Comparison of ENCODE assay signal across 8 mouse cellular contexts in the genomic region with DNA sequence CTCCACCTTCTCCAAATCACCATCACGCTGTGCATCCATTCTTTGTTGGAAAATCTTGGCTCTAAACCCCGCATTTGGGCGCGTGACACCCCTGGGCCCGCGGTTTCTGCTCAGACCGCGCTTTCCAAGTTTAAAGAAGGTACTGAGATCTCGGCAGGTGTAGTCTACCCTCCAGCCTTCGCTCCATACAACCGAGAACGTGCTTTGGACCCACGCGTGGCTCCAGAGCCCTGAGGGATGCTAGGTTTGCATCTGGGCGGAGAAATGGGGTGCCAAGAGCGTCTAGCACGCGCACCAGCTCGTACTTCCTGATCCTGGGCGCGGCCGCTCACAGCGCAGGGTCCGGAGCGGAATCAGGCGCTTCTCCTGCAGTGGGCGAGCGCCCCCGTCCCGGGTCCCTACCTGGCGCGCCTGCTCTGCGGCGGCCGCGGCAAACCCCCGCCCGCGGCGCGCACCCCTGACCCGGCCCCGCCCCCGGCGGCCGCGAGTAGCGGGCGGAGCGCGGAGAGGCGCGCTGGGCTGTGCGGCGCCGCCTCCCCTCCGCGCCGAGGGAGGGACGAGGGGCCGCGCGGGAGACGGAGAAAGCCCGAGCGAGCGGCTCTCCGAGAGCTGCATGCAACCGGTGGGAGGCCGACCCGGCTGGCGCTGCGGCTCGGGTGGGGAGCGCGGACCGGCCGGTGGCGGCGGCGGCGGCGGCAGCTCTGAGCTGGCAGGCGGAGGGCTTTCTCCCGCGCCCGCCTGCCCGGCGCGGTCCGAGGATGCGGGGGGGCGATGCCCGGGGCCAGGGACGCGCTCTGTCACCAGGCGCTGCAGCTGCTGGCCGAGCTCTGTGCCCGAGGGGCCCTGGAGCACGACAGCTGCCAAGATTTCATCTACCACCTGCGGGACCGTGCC. TPM values are rescaled to one million over a fixed set of nuclear protein-coding genes. Genes with fewer than 3 reads are reported as not detected.
DNase-seq lines count a peak whose midpoint lies in the region; ATAC-seq and TF ChIP-seq lines count a peak whose summit lies in the region.

A gene (plus strand): TSS at position 497 of the 894 bp plus-strand sequence.

- under 1% methylated on average over 83 of the region's 102 CpGs for WGBS in forebrain, embryonic 10.5 days
- WGBS in lung, embryonic 15.5 days = under 1% methylated on average over 90 of the region's 102 CpGs

- H3K4me3 ChIP-seq in E14TG2a.4 (replicated peaks; ENCODE audit: low read length) = peak within 1 kb of the TSS; percentile 95
- H3K4me3 ChIP-seq in forebrain, embryonic 10.5 days = peak within 1 kb of the TSS; percentile 76
- peak within 1 kb of the TSS; percentile 69 for H3K4me3 ChIP-seq in layer of hippocampus, adult 2 months
- H3K4me3 ChIP-seq in lung, embryonic 15.5 days = peak within 1 kb of the TSS; percentile 56

- DNase-seq in brain, embryonic 14.5 days (ENCODE audit: low read depth) = peak; percentile 66
- peak; percentile 48 for DNase-seq in forebrain, embryonic 10.5 days (ENCODE audit: extremely low spot score, low spot score)
- peak in 1 of 2 experiments; percentile 18 for DNase-seq in layer of hippocampus, adult 2 months (ENCODE audit: low spot score in 2 of 2)
- DNase-seq in retina, embryonic 14.5 days (ENCODE audit: low spot score) = peak; percentile 66
- no peak for DNase-seq in MN1 (ENCODE audit: low spot score)

- peaks cover 24% of the 10 kb centered on the region for H3K4me1 ChIP-seq in E14TG2a.4 (replicated peaks; ENCODE audit: low read depth, low read length)
- peaks cover 16% of the 10 kb centered on the region for H3K4me1 ChIP-seq in forebrain, embryonic 10.5 days
- H3K4me1 ChIP-seq in lung, embryonic 15.5 days = peaks cover 7% of the 10 kb centered on the region

- H3K27ac ChIP-seq in forebrain, embryonic 10.5 days = peak within 1 kb of the TSS; percentile 85
- H3K27ac ChIP-seq in layer of hippocampus, adult 2 months = 0 out of 2 replicates have a peak within 1 kb of the TSS, but pooled peaks have one; percentile 18
- no peak within 1 kb of the TSS for H3K27ac ChIP-seq in lung, embryonic 15.5 days

- no peaks in the 10 kb centered on the region for H3K9me3 ChIP-seq in E14TG2a.4 (ENCODE audit: low read length)
- H3K9me3 ChIP-seq in forebrain, embryonic 10.5 days = no peaks in the 10 kb centered on the region
- H3K9me3 ChIP-seq in lung, embryonic 15.5 days = no peaks in the 10 kb centered on the region

- no peak for TF ChIP-seq POLR2A in brain, embryonic 14.5 days (IDR thresholded peaks at IDR 0.05; ENCODE audit: borderline replicate concordance, extremely low read depth, insufficient read depth, insufficient read length, poor library complexity, severe bottlenecking)

- peak within 1 kb of the TSS; percentile 95 for H3K4me2 ChIP-seq in lung, embryonic 15.5 days

- ATAC-seq in hematopoietic stem cell, adult 5-6 weeks (replicated peaks in 1 of 2; ENCODE audit: insufficient read depth in 1 of 2, low FRiP score in 2 of 2, low TSS enrichment in 1 of 2, low read depth in 1 of 2, poor library complexity in 2 of 2, severe bottlenecking in 2 of 2) = peak; percentile 52 to 67
- peak; percentile 90 for ATAC-seq in lung, embryonic 15.5 days (ENCODE audit: borderline replicate concordance, extremely low read depth, low FRiP score, low TSS enrichment)

- H3K27me3 ChIP-seq in E14TG2a.4 (ENCODE audit: insufficient read depth, low read length) = peaks cover 38% of the 10 kb centered on the region
- peaks cover 63% of the 10 kb centered on the region for H3K27me3 ChIP-seq in forebrain, embryonic 10.5 days (ENCODE audit: poor library complexity, severe bottlenecking)
- peaks cover 50% of the 10 kb centered on the region for H3K27me3 ChIP-seq in lung, embryonic 15.5 days

- peaks cover 6% of the 10 kb centered on the region; the same call in 1 of the 2 replicates for H3K36me3 ChIP-seq in E14TG2a.4 (ENCODE audit: insufficient read depth, low read length)
- no peaks in the 10 kb centered on the region for H3K36me3 ChIP-seq in forebrain, embryonic 10.5 days (replicated peaks)
- H3K36me3 ChIP-seq in lung, embryonic 15.5 days = no peaks in the 10 kb centered on the region

- peak within 1 kb of the TSS; percentile 37 for H3K9ac ChIP-seq in lung, embryonic 15.5 days

- TF ChIP-seq CTCF in E14TG2a.4 (conservative IDR thresholded peaks at IDR 0.05; ENCODE audit: low read length) = no peak
- TF ChIP-seq CTCF in brain, embryonic 14.5 days (IDR thresholded peaks at IDR 0.05; ENCODE audit: borderline replicate concordance, extremely low read depth, insufficient read depth, insufficient read length) = no peak
- TF ChIP-seq CTCF in layer of hippocampus, adult 2 months (conservative IDR thresholded peaks at IDR 0.05) = no peak

RNA-seq across cellular contexts. Expression of the gene that starts here (rescaled TPM):
- polyA plus RNA-seq in brain, embryonic 14.5 days (2012; rRNA removed) = 9.1 and 12.3 TPM in 2 replicates
- 4.3 and 4.6 TPM in 2 replicates for polyA plus RNA-seq in forebrain, embryonic 10.5 days (2016; fragmentation: Nextera tagmentation; extraction: Ambion mirVana)
- total RNA-seq in hematopoietic stem cell, adult 5-6 weeks (2017) = 0.56 TPM in 1 of 2 replicates, not detected in the other
- 1 to 10 TPM; 4.4 to 5.0 TPM for total RNA-seq in layer of hippocampus, adult 2 months (2021)
- polyA plus RNA-seq in lung, embryonic 15.5 days (2015; fragmentation: Nextera tagmentation; extraction: Ambion mirVana) = 1.5 and 2.2 TPM in 2 replicates

Comparison
In these comparisons a context has a peak if more than half of its experiments do, and no peak if none do; other contexts are left out.
1. Peak in ATAC-seq in hematopoietic stem cell, adult 5-6 weeks; RNA of the gene not detected or under 1 TPM.